Mouse (Mus musculus) heart, adult 2 months (tissue): Measurements from ENCODE around the gene Ppard. TPM values are rescaled to one million over a fixed set of nuclear protein-coding genes. Genes with fewer than 3 reads are reported as not detected.

Source experiments
- DNase-seq, 2 experiments: peaks; one replicate each; pipeline ENCODE4 v3.0.0; 2021
- H3K27ac ChIP-seq: fragments of 200-600 bp; 2 replicates; pipeline ENCODE4 v1.8.1; 2022
- H3K27me3 ChIP-seq: fragments of 200-500 bp; 2 replicates; pipeline ENCODE4 v1.6.1; 2012; ENCODE audit warnings: mild to moderate bottlenecking, low read length, inconsistent platforms, mixed read lengths; ENCODE audit not compliant: control insufficient read depth, insufficient read depth
- H3K36me3 ChIP-seq: fragments of 200-500 bp; 2 replicates; pipeline ENCODE4 v1.6.1; 2012; ENCODE audit warnings: low read length, inconsistent platforms; ENCODE audit not compliant: control insufficient read depth, insufficient read depth
- H3K4me1 ChIP-seq: fragments of 200-500 bp; 2 replicates; pipeline ENCODE4 v1.6.1; 2011; ENCODE audit warnings: low read length; ENCODE audit not compliant: control insufficient read depth, insufficient read depth
- H3K4me3 ChIP-seq: fragments of 200-600 bp; 2 replicates; pipeline ENCODE4 v1.8.1; 2022
- H3K79me2 ChIP-seq: fragments of 200-500 bp; replicated peaks from 2 replicates; pipeline ENCODE4 v1.6.1; 2012; ENCODE audit warnings: mild to moderate bottlenecking, inconsistent platforms, low read length, moderate library complexity, mixed read lengths; ENCODE audit not compliant: control insufficient read depth, insufficient read depth
- H3K9ac ChIP-seq: fragments of 200-500 bp; 2 replicates; pipeline ENCODE4 v1.6.1; 2012; ENCODE audit warnings: low read depth, mild to moderate bottlenecking, control low read depth, inconsistent platforms, low read length, mixed read lengths
- CTCF ChIP-seq: fragments of 200-600 bp; IDR thresholded peaks from 2 replicates; pipeline ENCODE4 v1.8.1; 2022; ENCODE audit warnings: antibody characterized with exemption, mild to moderate bottlenecking, moderate library complexity
- EP300 ChIP-seq: fragments of 200-500 bp; IDR thresholded peaks from 2 replicates; pipeline ENCODE4 v1.6.1; 2011; ENCODE audit warnings: low read depth, low read length, control low read depth; ENCODE audit not compliant: insufficient read depth
- POLR2A ChIP-seq: fragments of 200-500 bp; IDR thresholded peaks from 2 replicates; pipeline ENCODE4 v1.6.1; 2011; ENCODE audit warnings: mild to moderate bottlenecking, low read depth, low read length, control low read depth; ENCODE audit not compliant: insufficient read depth
- WGBS: fragments of 180-500 bp; shearing (Covaris S2); methylation state at CpG from one replicate; pipeline ENCODE4 v1.1.7; 2018; 5-methylcytosine and 5-hydroxymethylcytosine counted together
- intact Hi-C: fragments of 180-260 bp; cut with DNase I; formaldehyde crosslinking; loops from one replicate; pipeline ENCODE4 v1.15.1; 2025
- polyA plus RNA-seq: library from polyadenylated mRNA; depleted of rRNA; stranded (reverse); fragments of >200 nt; gene quantifications from 2 replicates; pipeline ENCODE4 v1.2.3, GENCODE M21; 2012
- total RNA-seq, 2 experiments: library from RNA; stranded (reverse); gene quantifications; 2 replicates each; pipeline ENCODE4 v1.2.3; 2021

Gene Ppard
- total and polyA plus RNA-seq, 3 experiments = 31.5 to 35.9 (median 33.0) TPM

DNA sequence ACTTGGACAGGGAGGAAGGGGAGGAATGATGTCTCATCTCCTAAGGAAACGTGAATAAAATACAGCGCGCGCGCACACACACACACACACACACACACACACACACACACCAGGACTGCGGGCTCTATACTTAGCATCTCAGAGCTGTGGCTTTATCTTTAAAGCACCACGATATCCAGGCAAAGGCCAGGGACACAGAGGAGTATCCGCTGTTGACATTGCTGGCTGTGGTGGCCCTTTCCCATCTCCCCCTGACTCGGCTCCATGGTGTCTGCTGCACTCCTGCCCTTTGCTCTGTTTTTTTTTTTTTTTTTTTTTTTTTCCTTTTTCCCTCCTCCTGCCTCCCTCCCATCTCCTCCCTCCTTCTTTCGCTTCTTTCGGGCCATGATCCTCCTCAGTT, 29.3 kb downstream of the Ppard start:
- intact Hi-C loops = no loop called here

DNA sequence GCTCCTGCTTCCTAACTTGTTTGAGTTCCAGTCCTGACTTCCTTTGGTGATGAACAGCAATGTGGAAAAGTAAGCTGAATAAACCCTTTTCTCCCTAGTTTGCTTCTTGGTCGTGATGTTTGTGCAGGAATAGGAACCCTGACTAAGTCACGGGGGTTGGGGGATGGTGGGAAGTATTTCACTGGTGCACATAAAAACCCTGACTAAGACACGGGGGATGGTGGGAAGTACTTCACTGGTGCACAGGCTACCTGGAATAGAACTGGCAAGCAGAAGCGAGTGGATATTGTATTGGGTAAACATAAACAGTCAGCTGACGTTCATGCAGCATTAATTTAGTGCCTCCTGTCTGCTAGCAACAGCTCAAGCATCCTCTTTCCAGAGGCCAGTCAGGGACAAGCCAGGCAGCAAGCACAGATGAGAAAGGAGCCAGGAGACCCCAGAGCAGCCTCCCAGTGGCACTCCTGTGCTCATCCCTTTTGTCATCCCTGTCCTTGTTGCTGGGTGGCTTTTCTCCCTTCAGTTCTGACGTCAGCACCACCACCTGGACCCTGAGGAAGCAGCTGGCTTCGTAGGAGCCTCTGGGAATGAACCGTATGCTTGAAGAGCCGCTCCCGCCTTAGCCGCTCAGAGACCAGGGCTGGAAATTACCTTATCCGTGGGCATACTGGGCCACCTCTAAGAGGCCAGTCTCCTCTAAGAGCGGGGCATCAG, 30.8 kb downstream of the Ppard start:
- Histone ChIP-seq H3K27me3 (no peaks in the 10 kb centered on the region), H3K4me1 (peaks cover 7% of the 10 kb centered on the region), H3K36me3 (no peaks in the 10 kb centered on the region), H3K27ac (no peak overlapping the region), H3K79me2 (peaks cover 2% of the 10 kb centered on the region), H3K9ac (no peak overlapping the region), H3K4me3 (no peak overlapping the region)
- WGBS = 66% methylated on average over 13 of the region's 13 CpGs
- TF ChIP-seq CTCF (no peak), POLR2A (no peak), EP300 (no peak)
- intact Hi-C loops = no loop called here
- DNase-seq = no peak

More for the DNA sequence above, 29.3 kb downstream of the Ppard start:
- TF ChIP-seq POLR2A (no peak), CTCF (no peak), EP300 (0 out of 2 replicates have a peak, but pooled peaks have one; percentile 30)
- peak in 1 of 2 experiments; percentile 31 for DNase-seq
- Histone ChIP-seq H3K4me1 (peaks cover 14% of the 10 kb centered on the region), H3K27ac (no peak overlapping the region), H3K79me2 (peaks cover 2% of the 10 kb centered on the region), H3K9ac (no peak overlapping the region), H3K36me3 (no peaks in the 10 kb centered on the region), H3K4me3 (no peak overlapping the region), H3K27me3 (no peaks in the 10 kb centered on the region)
- WGBS = 28% methylated on average over 11 of the region's 11 CpGs

DNA sequence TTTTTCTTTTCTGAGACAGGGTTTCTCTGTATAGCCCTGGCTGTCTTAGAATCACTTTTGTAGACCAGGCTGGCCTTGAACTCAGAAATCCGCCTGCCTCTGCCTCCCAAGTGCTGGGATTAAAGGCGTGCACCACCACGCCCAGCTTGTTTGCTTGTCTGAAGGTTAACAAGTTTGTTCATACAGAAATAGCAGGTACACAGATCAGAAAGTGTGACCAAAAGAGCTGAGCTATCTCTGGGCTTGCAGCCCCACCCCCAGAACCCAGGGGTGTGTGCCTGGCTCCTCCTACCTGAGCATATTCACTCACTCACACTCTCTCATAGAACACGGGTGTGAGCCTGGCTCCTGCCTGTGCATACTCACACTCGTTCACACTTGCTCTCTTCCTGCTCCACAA, 34.8 kb downstream of the Ppard start:
- no peak for DNase-seq
- Histone ChIP-seq H3K4me3 (no peak overlapping the region), H3K27ac (no peak overlapping the region), H3K9ac (no peak overlapping the region), H3K4me1 (peaks cover 8% of the 10 kb centered on the region), H3K36me3 (no peaks in the 10 kb centered on the region), H3K79me2 (peaks cover 2% of the 10 kb centered on the region), H3K27me3 (no peaks in the 10 kb centered on the region)
- no peak for TF ChIP-seq POLR2A
- TF ChIP-seq CTCF = no peak
- TF ChIP-seq EP300 = no peak
- WGBS = 83% methylated on average over 5 of the region's 5 CpGs
- intact Hi-C loops = no loop called here

GRCm38 (mm10) chr17:28270165-28270564, 37.7 kb downstream of the Ppard start:
- 55% methylated on average over 13 of the region's 13 CpGs for WGBS

GRCm38 (mm10) chr17:28271537-28272266, 39.2 kb downstream of the Ppard start:
- H3K9ac ChIP-seq = peak overlapping the region; percentile 11; the same call in 1 of the 2 replicates
- peaks cover 12% of the 10 kb centered on the region for H3K4me1 ChIP-seq
- no peak overlapping the region for H3K4me3 ChIP-seq
- no peaks in the 10 kb centered on the region for H3K27me3 ChIP-seq
- TF ChIP-seq EP300 (0 out of 2 replicates have a peak, but pooled peaks have one; percentile 14), POLR2A (no peak)
- H3K27ac ChIP-seq = no peak overlapping the region
- DNase-seq = peak in 1 of 2 experiments; percentile 50
- intact Hi-C loops = loop anchor here (5.0 kb wide), 1 partner anchor 34 kb away; no protein-coding TSS in a partner anchor
- H3K79me2 ChIP-seq = no peaks in the 10 kb centered on the region; the same call in 1 of the 2 replicates
- H3K36me3 ChIP-seq = no peaks in the 10 kb centered on the region
- WGBS = 71% methylated on average over 12 of the region's 12 CpGs

More at GRCm38 (mm10) chr17:28270165-28270564, 37.7 kb downstream of the Ppard start:
- no peaks in the 10 kb centered on the region for H3K36me3 ChIP-seq
- no peak overlapping the region for H3K4me3 ChIP-seq
- TF ChIP-seq POLR2A = no peak
- no peak for TF ChIP-seq CTCF
- TF ChIP-seq EP300 = no peak
- no peaks in the 10 kb centered on the region for H3K27me3 ChIP-seq
- no peak overlapping the region for H3K9ac ChIP-seq
- no peak overlapping the region for H3K27ac ChIP-seq
- H3K4me1 ChIP-seq = peaks cover 12% of the 10 kb centered on the region
- peaks cover 2% of the 10 kb centered on the region for H3K79me2 ChIP-seq
- DNase-seq = no peak
- intact Hi-C loops = loop anchor here (5.0 kb wide), 1 partner anchor 33 kb away; no protein-coding TSS in a partner anchor
